Mouse (Mus musculus): ENCODE measurements at regions not wholly inside any gene's neighbourhood (a gene's known extent, or its start where the extent isn't known, plus 50 kb on each side); places are given as distances from the start of the nearest gene placed in this dataset.

GRCm38 (mm10) chr3:35437687-35438086 lies 316.2 kb upstream of the Atp11b start:
- Histone ChIP-seq H3K27ac (ENCODE audit: insufficient read depth, low read length) (no peak overlapping the region), H3K4me3 (ENCODE audit: insufficient read depth, low read length) (no peak overlapping the region), H3K4me1 (ENCODE audit: control insufficient read depth, insufficient read depth, low read length) (no peaks in the 10 kb centered on the region)
- TF ChIP-seq POLR2A (IDR thresholded peaks at IDR 0.05; ENCODE audit: low read depth, low read length), result no peak
- no peak for TF ChIP-seq CTCF (IDR thresholded peaks at IDR 0.05; ENCODE audit: borderline replicate concordance, insufficient read depth, low read length)

GRCm38 (mm10) chr3:35462858-35463257 lies 291.0 kb upstream of the Atp11b start:
- TF ChIP-seq POLR2A (IDR thresholded peaks at IDR 0.05; ENCODE audit: low read depth, low read length) (no peak), CTCF (IDR thresholded peaks at IDR 0.05; ENCODE audit: borderline replicate concordance, insufficient read depth, low read length) (no peak)
- H3K4me1 ChIP-seq (ENCODE audit: control insufficient read depth, insufficient read depth, low read length), result no peaks in the 10 kb centered on the region
- no peak overlapping the region for H3K27ac ChIP-seq (ENCODE audit: insufficient read depth, low read length)
- H3K4me3 ChIP-seq (ENCODE audit: insufficient read depth, low read length), result no peak overlapping the region

- H3K27ac ChIP-seq (ENCODE audit: insufficient read depth, low read length), result no peak overlapping the region
- no peak for TF ChIP-seq CTCF (IDR thresholded peaks at IDR 0.05; ENCODE audit: borderline replicate concordance, insufficient read depth, low read length)
- no peak for TF ChIP-seq POLR2A (IDR thresholded peaks at IDR 0.05; ENCODE audit: low read depth, low read length)
- H3K4me1 ChIP-seq (ENCODE audit: control insufficient read depth, insufficient read depth, low read length), result no peaks in the 10 kb centered on the region
- H3K4me3 ChIP-seq (ENCODE audit: insufficient read depth, low read length), result no peak overlapping the region
Measured at GRCm38 (mm10) chr3:35464212-35464911, 289.5 kb upstream of the Atp11b start.

- TF ChIP-seq CTCF (IDR thresholded peaks at IDR 0.05; ENCODE audit: borderline replicate concordance, insufficient read depth, low read length), result no peak
- TF ChIP-seq POLR2A (IDR thresholded peaks at IDR 0.05; ENCODE audit: low read depth, low read length), result no peak
- Histone ChIP-seq H3K27ac (ENCODE audit: insufficient read depth, low read length) (no peak overlapping the region), H3K4me1 (ENCODE audit: control insufficient read depth, insufficient read depth, low read length) (no peaks in the 10 kb centered on the region), H3K4me3 (ENCODE audit: insufficient read depth, low read length) (no peak overlapping the region)
Measured at GRCm38 (mm10) chr3:35465956-35466355, 287.9 kb upstream of the Atp11b start.

- H3K4me1 ChIP-seq (ENCODE audit: control insufficient read depth, insufficient read depth, low read length), result no peaks in the 10 kb centered on the region
- H3K4me3 ChIP-seq (ENCODE audit: insufficient read depth, low read length), result no peak overlapping the region
- TF ChIP-seq POLR2A (IDR thresholded peaks at IDR 0.05; ENCODE audit: low read depth, low read length) (no peak), CTCF (IDR thresholded peaks at IDR 0.05; ENCODE audit: borderline replicate concordance, insufficient read depth, low read length) (no peak)
- H3K27ac ChIP-seq (ENCODE audit: insufficient read depth, low read length), result no peak overlapping the region
Measured at GRCm38 (mm10) chr3:35473351-35473750, 280.6 kb upstream of the Atp11b start.

- no peak for TF ChIP-seq POLR2A (IDR thresholded peaks at IDR 0.05; ENCODE audit: low read depth, low read length)
- no peak for TF ChIP-seq CTCF (IDR thresholded peaks at IDR 0.05; ENCODE audit: borderline replicate concordance, insufficient read depth, low read length)
- Histone ChIP-seq H3K4me3 (ENCODE audit: insufficient read depth, low read length) (no peak overlapping the region), H3K4me1 (ENCODE audit: control insufficient read depth, insufficient read depth, low read length) (no peaks in the 10 kb centered on the region), H3K27ac (ENCODE audit: insufficient read depth, low read length) (no peak overlapping the region)
Measured at GRCm38 (mm10) chr3:35474361-35474760, 279.5 kb upstream of the Atp11b start.

GRCm38 (mm10) chr3:35475326-35475725 lies 278.6 kb upstream of the Atp11b start:
- Histone ChIP-seq H3K27ac (ENCODE audit: insufficient read depth, low read length) (no peak overlapping the region), H3K4me3 (ENCODE audit: insufficient read depth, low read length) (no peak overlapping the region), H3K4me1 (ENCODE audit: control insufficient read depth, insufficient read depth, low read length) (no peaks in the 10 kb centered on the region)
- no peak for TF ChIP-seq POLR2A (IDR thresholded peaks at IDR 0.05; ENCODE audit: low read depth, low read length)
- no peak for TF ChIP-seq CTCF (IDR thresholded peaks at IDR 0.05; ENCODE audit: borderline replicate concordance, insufficient read depth, low read length)

- Histone ChIP-seq H3K4me3 (ENCODE audit: insufficient read depth, low read length) (no peak overlapping the region), H3K4me1 (ENCODE audit: control insufficient read depth, insufficient read depth, low read length) (no peaks in the 10 kb centered on the region), H3K27ac (ENCODE audit: insufficient read depth, low read length) (no peak overlapping the region)
- no peak for TF ChIP-seq CTCF (IDR thresholded peaks at IDR 0.05; ENCODE audit: borderline replicate concordance, insufficient read depth, low read length)
- TF ChIP-seq POLR2A (IDR thresholded peaks at IDR 0.05; ENCODE audit: low read depth, low read length), result no peak
Measured at GRCm38 (mm10) chr3:35480714-35481695, 272.9 kb upstream of the Atp11b start.

GRCm38 (mm10) chr3:35481841-35482240 lies 272.1 kb upstream of the Atp11b start:
- Histone ChIP-seq H3K4me3 (ENCODE audit: insufficient read depth, low read length) (no peak overlapping the region), H3K27ac (ENCODE audit: insufficient read depth, low read length) (no peak overlapping the region), H3K4me1 (ENCODE audit: control insufficient read depth, insufficient read depth, low read length) (no peaks in the 10 kb centered on the region)
- TF ChIP-seq POLR2A (IDR thresholded peaks at IDR 0.05; ENCODE audit: low read depth, low read length) (no peak), CTCF (IDR thresholded peaks at IDR 0.05; ENCODE audit: borderline replicate concordance, insufficient read depth, low read length) (no peak)

GRCm38 (mm10) chr3:35482296-35482695 lies 271.6 kb upstream of the Atp11b start:
- no peak for TF ChIP-seq CTCF (IDR thresholded peaks at IDR 0.05; ENCODE audit: borderline replicate concordance, insufficient read depth, low read length)
- no peak for TF ChIP-seq POLR2A (IDR thresholded peaks at IDR 0.05; ENCODE audit: low read depth, low read length)
- no peak overlapping the region for H3K27ac ChIP-seq (ENCODE audit: insufficient read depth, low read length)
- H3K4me1 ChIP-seq (ENCODE audit: control insufficient read depth, insufficient read depth, low read length), result no peaks in the 10 kb centered on the region
- H3K4me3 ChIP-seq (ENCODE audit: insufficient read depth, low read length), result no peak overlapping the region
